Mouse (Mus musculus) ES-E14 (cell line): ENCODE results near the gene Kcnd3.

ENCODE experiments used
- HCFC1 ChIP-seq: IDR thresholded peaks from 2 replicates; pipeline ENCODE4 v1.6.1; 2012; ENCODE audit warnings: low read length, inconsistent platforms, borderline replicate concordance; ENCODE audit not compliant: insufficient read depth
- MAFK ChIP-seq: IDR thresholded peaks from 2 replicates; pipeline ENCODE4 v1.6.1; 2014; ENCODE audit warnings: mild to moderate bottlenecking, low read depth, low read length, inconsistent platforms; ENCODE audit not compliant: insufficient read depth
- ZC3H11A ChIP-seq: IDR thresholded peaks from 2 replicates; pipeline ENCODE4 v1.6.1; 2012; ENCODE audit warnings: low read depth, mild to moderate bottlenecking, inconsistent platforms, low read length, borderline replicate concordance
- ZNF384 ChIP-seq: IDR thresholded peaks from 2 replicates; pipeline ENCODE4 v1.6.1; 2012; ENCODE audit warnings: low read depth, low read length, inconsistent platforms

DNA sequence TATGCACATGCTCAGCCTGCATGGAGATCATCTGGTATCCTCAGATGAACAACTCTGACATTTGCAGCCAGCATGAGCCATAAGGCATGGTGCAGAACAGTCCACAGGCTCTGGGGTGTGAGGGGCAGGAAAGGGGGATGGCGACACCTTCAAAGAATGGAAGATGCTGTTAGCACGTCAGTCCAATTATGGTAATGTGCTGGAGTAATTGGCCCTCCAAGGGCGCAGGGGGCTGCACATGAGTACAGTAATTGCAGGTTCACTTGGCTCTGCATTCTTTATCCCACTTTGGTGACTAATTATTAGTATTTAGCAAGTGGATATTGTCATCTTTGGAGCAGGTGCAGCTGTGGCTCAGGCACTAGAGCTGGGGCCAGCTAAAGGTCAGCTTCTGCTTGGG, 43.9 kb upstream of the Kcnd3 start:
- TF ChIP-seq MAFK (no peak), ZNF384 (no peak), ZC3H11A (no peak), HCFC1 (no peak)
